Mouse (Mus musculus): Measurements from ENCODE around the gene Nphp4. TPM values are rescaled to one million over a fixed set of nuclear protein-coding genes. Genes with fewer than 3 reads are reported as not detected.

Gene Nphp4
- polyA plus RNA-seq, 1 experiment from 2014 or later: 5.5 TPM

GRCm38 (mm10) chr4:152480426-152480825 is 3.9 kb downstream of the Nphp4 start:
- Histone ChIP-seq H3K4me3 (no peak overlapping the region), H3K36me3 (no peaks in the 10 kb centered on the region), H3K4me2 (replicated peaks) (no peak overlapping the region), H3K27ac (replicated peaks) (no peak overlapping the region), H3K9ac (replicated peaks) (no peak overlapping the region), H3K4me1 (peaks cover 24% of the 10 kb centered on the region), H3K27me3 (no peaks in the 10 kb centered on the region), H3K9me3 (no peaks in the 10 kb centered on the region)
- ATAC-seq (replicated peaks): no peak
- WGBS: 50% methylated on average over 8 of the region's 8 CpGs

- no peak overlapping the region for H3K4me2 ChIP-seq (replicated peaks)
- H3K4me1 ChIP-seq: 0 out of 2 replicates have a peak, but pooled peaks cover 3% of the 10 kb centered on the region
- no peak overlapping the region for H3K9ac ChIP-seq (replicated peaks)
- no peak for ATAC-seq (replicated peaks)
- 81% methylated on average over 10 of the region's 10 CpGs for WGBS
- H3K27ac ChIP-seq (replicated peaks): no peak overlapping the region
- H3K4me3 ChIP-seq: no peak overlapping the region
- H3K27me3 ChIP-seq: no peaks in the 10 kb centered on the region
- H3K36me3 ChIP-seq: no peaks in the 10 kb centered on the region
- no peaks in the 10 kb centered on the region for H3K9me3 ChIP-seq
Measured at GRCm38 (mm10) chr4:152488046-152488445, 11.5 kb downstream of the Nphp4 start.

- no peak for ATAC-seq (replicated peaks)
- Histone ChIP-seq H3K27me3 (no peaks in the 10 kb centered on the region), H3K9ac (replicated peaks) (no peak overlapping the region), H3K4me1 (peaks cover 14% of the 10 kb centered on the region), H3K4me2 (replicated peaks) (no peak overlapping the region), H3K27ac (replicated peaks) (no peak overlapping the region), H3K36me3 (no peaks in the 10 kb centered on the region), H3K4me3 (no peak overlapping the region), H3K9me3 (no peaks in the 10 kb centered on the region)
- 87% methylated on average over 14 of the region's 14 CpGs for WGBS
Measured at GRCm38 (mm10) chr4:152490311-152490710, 13.8 kb downstream of the Nphp4 start.

- Histone ChIP-seq H3K9ac (replicated peaks) (no peak overlapping the region), H3K4me1 (peaks cover 21% of the 10 kb centered on the region), H3K9me3 (no peaks in the 10 kb centered on the region), H3K27me3 (no peaks in the 10 kb centered on the region), H3K27ac (replicated peaks) (no peak overlapping the region), H3K4me3 (no peak overlapping the region), H3K4me2 (replicated peaks) (no peak overlapping the region), H3K36me3 (no peaks in the 10 kb centered on the region)
- ATAC-seq (replicated peaks): peak; percentile 55; the same call in 1 of the 2 replicates
- 48% methylated on average over 15 of the region's 15 CpGs for WGBS
Measured at GRCm38 (mm10) chr4:152491250-152491899, 14.9 kb downstream of the Nphp4 start.

GRCm38 (mm10) chr4:152494360-152494879 is 17.9 kb downstream of the Nphp4 start:
- Histone ChIP-seq H3K4me2 (replicated peaks) (no peak overlapping the region), H3K4me1 (peaks cover 23% of the 10 kb centered on the region), H3K9ac (replicated peaks) (no peak overlapping the region), H3K36me3 (no peaks in the 10 kb centered on the region), H3K27me3 (no peaks in the 10 kb centered on the region), H3K9me3 (no peaks in the 10 kb centered on the region), H3K4me3 (no peak overlapping the region), H3K27ac (replicated peaks) (0 out of 2 replicates have a peak overlapping the region, but pooled peaks have one; percentile 19)
- WGBS: 48% methylated on average over 20 of the region's 20 CpGs
- no peak for ATAC-seq (replicated peaks)

- H3K4me2 ChIP-seq (replicated peaks): no peak overlapping the region
- peaks cover 10% of the 10 kb centered on the region for H3K4me1 ChIP-seq
- no peak overlapping the region for H3K9ac ChIP-seq (replicated peaks)
- WGBS: 18% methylated on average over 18 of the region's 18 CpGs
- H3K36me3 ChIP-seq: no peaks in the 10 kb centered on the region
- no peaks in the 10 kb centered on the region for H3K27me3 ChIP-seq
- peak; percentile 85 for ATAC-seq (replicated peaks)
- H3K27ac ChIP-seq (replicated peaks): no peak overlapping the region
- H3K9me3 ChIP-seq: no peaks in the 10 kb centered on the region
- no peak overlapping the region for H3K4me3 ChIP-seq
Measured at GRCm38 (mm10) chr4:152512221-152512925, 35.9 kb downstream of the Nphp4 start.

- Histone ChIP-seq H3K9ac (replicated peaks) (no peak overlapping the region), H3K4me1 (peaks cover 10% of the 10 kb centered on the region), H3K4me3 (no peak overlapping the region), H3K36me3 (no peaks in the 10 kb centered on the region), H3K9me3 (no peaks in the 10 kb centered on the region), H3K4me2 (replicated peaks) (no peak overlapping the region), H3K27ac (replicated peaks) (no peak overlapping the region), H3K27me3 (no peaks in the 10 kb centered on the region)
- ATAC-seq (replicated peaks): no peak
- WGBS: 72% methylated on average over 7 of the region's 7 CpGs
Measured at GRCm38 (mm10) chr4:152514884-152515283, 38.4 kb downstream of the Nphp4 start.

GRCm38 (mm10) chr4:152519106-152519505 is 42.6 kb downstream of the Nphp4 start:
- Histone ChIP-seq H3K9me3 (no peaks in the 10 kb centered on the region), H3K27me3 (no peaks in the 10 kb centered on the region), H3K4me3 (no peak overlapping the region), H3K9ac (replicated peaks) (no peak overlapping the region), H3K36me3 (no peaks in the 10 kb centered on the region), H3K4me2 (replicated peaks) (no peak overlapping the region), H3K4me1 (no peaks in the 10 kb centered on the region), H3K27ac (replicated peaks) (no peak overlapping the region)
- WGBS: 89% methylated on average over 10 of the region's 10 CpGs
- no peak for ATAC-seq (replicated peaks)

GRCm38 (mm10) chr4:152520083-152520482 is 43.6 kb downstream of the Nphp4 start:
- H3K9ac ChIP-seq (replicated peaks): no peak overlapping the region
- H3K9me3 ChIP-seq: no peaks in the 10 kb centered on the region
- 31% methylated on average over 6 of the region's 6 CpGs for WGBS
- H3K27me3 ChIP-seq: no peaks in the 10 kb centered on the region
- no peak overlapping the region for H3K27ac ChIP-seq (replicated peaks)
- H3K4me2 ChIP-seq (replicated peaks): no peak overlapping the region
- H3K4me1 ChIP-seq: no peaks in the 10 kb centered on the region
- no peaks in the 10 kb centered on the region for H3K36me3 ChIP-seq
- no peak overlapping the region for H3K4me3 ChIP-seq
- ATAC-seq (replicated peaks): peak; percentile 46; the same call in 1 of the 2 replicates

- WGBS: 54% methylated on average over 9 of the region's 9 CpGs
- H3K4me2 ChIP-seq (replicated peaks): no peak overlapping the region
- no peaks in the 10 kb centered on the region for H3K36me3 ChIP-seq
- no peaks in the 10 kb centered on the region for H3K27me3 ChIP-seq
- ATAC-seq (replicated peaks): no peak
- no peak overlapping the region for H3K4me3 ChIP-seq
- peaks cover 11% of the 10 kb centered on the region for H3K4me1 ChIP-seq
- H3K27ac ChIP-seq (replicated peaks): no peak overlapping the region
- no peaks in the 10 kb centered on the region for H3K9me3 ChIP-seq
- no peak overlapping the region for H3K9ac ChIP-seq (replicated peaks)
Measured at GRCm38 (mm10) chr4:152532872-152533271, 56.4 kb downstream of the Nphp4 start.

GRCm38 (mm10) chr4:152539756-152540155 is 63.2 kb downstream of the Nphp4 start:
- 95% methylated on average over 12 of the region's 12 CpGs for WGBS
- no peak overlapping the region for H3K4me3 ChIP-seq
- no peak overlapping the region for H3K4me2 ChIP-seq (replicated peaks)
- 0 out of 2 replicates have a peak, but pooled peaks cover 8% of the 10 kb centered on the region for H3K36me3 ChIP-seq
- H3K27me3 ChIP-seq: no peaks in the 10 kb centered on the region
- no peak overlapping the region for H3K27ac ChIP-seq (replicated peaks)
- no peaks in the 10 kb centered on the region for H3K9me3 ChIP-seq
- ATAC-seq (replicated peaks): no peak
- H3K4me1 ChIP-seq: no peaks in the 10 kb centered on the region
- H3K9ac ChIP-seq (replicated peaks): no peak overlapping the region

GRCm38 (mm10) chr4:152541172-152541571 is 64.7 kb downstream of the Nphp4 start:
- H3K9me3 ChIP-seq: no peaks in the 10 kb centered on the region
- no peak overlapping the region for H3K4me2 ChIP-seq (replicated peaks)
- no peak for ATAC-seq (replicated peaks)
- no peak overlapping the region for H3K9ac ChIP-seq (replicated peaks)
- 0 out of 2 replicates have a peak, but pooled peaks cover 8% of the 10 kb centered on the region for H3K36me3 ChIP-seq
- no peaks in the 10 kb centered on the region for H3K4me1 ChIP-seq
- 26% methylated on average over 9 of the region's 9 CpGs for WGBS
- H3K27me3 ChIP-seq: no peaks in the 10 kb centered on the region
- H3K27ac ChIP-seq (replicated peaks): no peak overlapping the region
- H3K4me3 ChIP-seq: no peak overlapping the region

All from forebrain, embryonic 15.5 days (tissue).